Mouse (Mus musculus) erythroblast, embryonic 14.5 days (primary cell): ENCODE data around the gene Ssu2.

Source experiments
- GATA1 ChIP-seq: IDR thresholded peaks from 2 replicates; pipeline ENCODE4 v1.6.1; 2012; ENCODE audit warnings: low read length, inconsistent platforms, mixed read lengths
- TAL1 ChIP-seq: IDR thresholded peaks from 3 replicates; pipeline ENCODE4 v1.6.1; 2012; ENCODE audit warnings: low read length, inconsistent platforms, mixed read lengths

DNA sequence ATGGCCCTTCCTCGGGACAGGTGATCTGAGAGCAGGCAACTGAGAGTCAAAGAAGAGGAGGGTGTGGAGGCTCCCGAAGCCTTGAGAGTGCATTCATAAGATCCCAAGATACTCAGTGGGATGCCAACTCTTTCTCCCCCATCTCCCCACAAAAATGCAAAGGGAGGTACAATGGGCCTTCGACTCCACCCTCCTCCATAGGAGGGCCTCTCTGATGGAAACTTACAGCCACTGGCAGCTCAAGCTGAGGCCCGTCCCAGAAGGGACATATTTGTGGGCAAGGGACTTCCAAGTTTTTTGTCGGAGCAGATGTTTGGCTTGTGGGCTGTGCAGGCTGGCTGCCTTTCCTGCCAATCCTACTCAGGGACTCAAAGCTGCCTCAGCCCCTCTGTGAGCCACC is 67.1 kb downstream of the Ssu2 start:
- TF ChIP-seq TAL1 (no peak), GATA1 (no peak)
